Mouse (Mus musculus): ENCODE measurements at regions not wholly inside any gene's neighbourhood (a gene's known extent, or its start where the extent isn't known, plus 50 kb on each side); places are given as distances from the start of the nearest gene placed in this dataset.

DNA sequence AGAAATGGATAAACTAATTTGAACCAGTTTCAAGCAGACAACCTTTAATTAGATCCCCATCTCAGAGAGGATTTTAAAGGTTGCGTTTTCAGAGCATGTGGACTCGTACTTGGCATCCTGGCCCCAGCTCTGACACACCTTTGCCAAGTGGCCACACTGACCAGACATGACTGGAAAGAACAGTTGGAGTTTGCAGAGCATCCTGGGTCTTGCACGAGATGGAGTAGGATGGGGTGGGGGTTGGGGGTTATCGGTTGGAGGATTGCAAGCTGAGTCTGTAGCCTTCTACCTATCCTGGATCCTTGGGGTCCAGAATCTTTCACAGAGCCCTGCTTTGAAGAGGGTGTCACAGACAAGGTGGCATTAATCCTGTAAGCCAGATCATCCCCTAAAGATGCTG lies 550.9 kb upstream of the Mgmt start:
- TF ChIP-seq POLR2A (IDR thresholded peaks at IDR 0.05; ENCODE audit: low read depth, low read length) (no peak), CTCF (IDR thresholded peaks at IDR 0.05; ENCODE audit: borderline replicate concordance, insufficient read depth, low read length) (no peak)

All from embryonic fibroblast, embryonic 13.5 days (primary cell).